Mouse (Mus musculus): Measurements from ENCODE around the gene Klk9. TPM values are rescaled to one million over a fixed set of nuclear protein-coding genes. Genes with fewer than 3 reads are reported as not detected.

Klk9 gene
- polyA plus RNA-seq, 1 experiment from 2014 or later: 0.23 TPM

GRCm38 (mm10) chr7:43797333-43797769, 5.7 kb downstream of the Klk9 start, which contains the start of gene Klk8:
Gene Klk8, plus strand, starts transcription at chr7:43797577.
- no peaks in the 10 kb centered on the region for H3K36me3 ChIP-seq
- H3K9ac ChIP-seq (replicated peaks): peak within 1 kb of the TSS; percentile 45
- H3K27me3 ChIP-seq (replicated peaks): peaks cover 37% of the 10 kb centered on the region
- H3K27ac ChIP-seq (replicated peaks): no peak within 1 kb of the TSS
- peak within 1 kb of the TSS; percentile 87 for H3K4me2 ChIP-seq
- H3K4me1 ChIP-seq: peaks cover 22% of the 10 kb centered on the region
- peak; percentile 74 for ATAC-seq (ENCODE audit: low FRiP score)
- WGBS: under 1% methylated on average over 28 of the region's 28 CpGs
- H3K9me3 ChIP-seq (replicated peaks): no peaks in the 10 kb centered on the region
- peak within 1 kb of the TSS; percentile 53 for H3K4me3 ChIP-seq (replicated peaks)

GRCm38 (mm10) chr7:43797844-43798462, 6.3 kb downstream of the Klk9 start:
- H3K9ac ChIP-seq (replicated peaks): peak overlapping the region; percentile 45; the same call in 1 of the 2 replicates
- 37% methylated on average over 13 of the region's 13 CpGs for WGBS
- peak; percentile 46; the same call in 1 of the 2 replicates for ATAC-seq (ENCODE audit: low FRiP score)
- no peaks in the 10 kb centered on the region for H3K36me3 ChIP-seq
- H3K4me2 ChIP-seq: peak overlapping the region; percentile 87
- H3K9me3 ChIP-seq (replicated peaks): no peaks in the 10 kb centered on the region
- H3K27me3 ChIP-seq (replicated peaks): peaks cover 37% of the 10 kb centered on the region
- H3K4me1 ChIP-seq: peaks cover 22% of the 10 kb centered on the region
- no peak overlapping the region for H3K27ac ChIP-seq (replicated peaks)
- peak overlapping the region; percentile 53 for H3K4me3 ChIP-seq (replicated peaks)

- no peak for ATAC-seq (ENCODE audit: low FRiP score)
- H3K4me2 ChIP-seq: no peak overlapping the region
- no peak overlapping the region for H3K9ac ChIP-seq (replicated peaks)
- H3K4me3 ChIP-seq (replicated peaks): no peak overlapping the region
- WGBS: 74% methylated on average over 7 of the region's 7 CpGs
- H3K4me1 ChIP-seq: peaks cover 22% of the 10 kb centered on the region
- no peaks in the 10 kb centered on the region for H3K9me3 ChIP-seq (replicated peaks)
- no peaks in the 10 kb centered on the region for H3K36me3 ChIP-seq
- peaks cover 30% of the 10 kb centered on the region for H3K27me3 ChIP-seq (replicated peaks)
- no peak overlapping the region for H3K27ac ChIP-seq (replicated peaks)
Observed at GRCm38 (mm10) chr7:43799876-43800275, 8.2 kb downstream of the Klk9 start.

- Histone ChIP-seq H3K27me3 (replicated peaks) (no peaks in the 10 kb centered on the region), H3K4me1 (no peaks in the 10 kb centered on the region), H3K4me3 (replicated peaks) (no peak within 1 kb of the TSS), H3K9me3 (replicated peaks) (no peaks in the 10 kb centered on the region), H3K27ac (replicated peaks) (no peak within 1 kb of the TSS), H3K9ac (replicated peaks) (no peak within 1 kb of the TSS), H3K36me3 (no peaks in the 10 kb centered on the region), H3K4me2 (no peak within 1 kb of the TSS)
- no peak for ATAC-seq (ENCODE audit: low FRiP score)
- WGBS: 61% methylated on average over 5 of the region's 5 CpGs
Observed at GRCm38 (mm10) chr7:43810994-43811393, 19.3 kb downstream of the Klk9 start, which contains the start of gene Klk7. Gene Klk7, plus strand, starts transcription at chr7:43811294.

GRCm38 (mm10) chr7:43815211-43815610, 23.5 kb downstream of the Klk9 start:
- H3K4me2 ChIP-seq: no peak overlapping the region
- H3K27me3 ChIP-seq (replicated peaks): no peaks in the 10 kb centered on the region
- H3K4me3 ChIP-seq (replicated peaks): no peak overlapping the region
- H3K36me3 ChIP-seq: no peaks in the 10 kb centered on the region
- H3K4me1 ChIP-seq: no peaks in the 10 kb centered on the region
- H3K9me3 ChIP-seq (replicated peaks): no peaks in the 10 kb centered on the region
- no peak overlapping the region for H3K27ac ChIP-seq (replicated peaks)
- 88% methylated on average over 7 of the region's 7 CpGs for WGBS
- ATAC-seq (ENCODE audit: low FRiP score): no peak
- H3K9ac ChIP-seq (replicated peaks): no peak overlapping the region

- H3K27ac ChIP-seq (replicated peaks): no peak overlapping the region
- H3K36me3 ChIP-seq: no peaks in the 10 kb centered on the region
- no peak for ATAC-seq (ENCODE audit: low FRiP score)
- no peak overlapping the region for H3K4me3 ChIP-seq (replicated peaks)
- no peak overlapping the region for H3K4me2 ChIP-seq
- no peaks in the 10 kb centered on the region for H3K9me3 ChIP-seq (replicated peaks)
- no peaks in the 10 kb centered on the region for H3K27me3 ChIP-seq (replicated peaks)
- no peaks in the 10 kb centered on the region for H3K4me1 ChIP-seq
- no peak overlapping the region for H3K9ac ChIP-seq (replicated peaks)
Observed at GRCm38 (mm10) chr7:43816746-43817145, 25.1 kb downstream of the Klk9 start.

GRCm38 (mm10) chr7:43821581-43821980, 29.9 kb downstream of the Klk9 start:
- Histone ChIP-seq H3K9ac (replicated peaks) (no peak overlapping the region), H3K4me3 (replicated peaks) (no peak overlapping the region), H3K4me1 (no peaks in the 10 kb centered on the region), H3K36me3 (no peaks in the 10 kb centered on the region), H3K9me3 (replicated peaks) (no peaks in the 10 kb centered on the region), H3K27me3 (replicated peaks) (no peaks in the 10 kb centered on the region), H3K27ac (replicated peaks) (no peak overlapping the region), H3K4me2 (no peak overlapping the region)
- WGBS: 95% methylated on average over 7 of the region's 7 CpGs
- no peak for ATAC-seq (ENCODE audit: low FRiP score)

GRCm38 (mm10) chr7:43824199-43824598, 32.5 kb downstream of the Klk9 start, which contains the start of gene Klk6:
Gene Klk6, plus strand, starts transcription at chr7:43824499.
- no peak within 1 kb of the TSS for H3K4me2 ChIP-seq
- ATAC-seq (ENCODE audit: low FRiP score): no peak
- no peak within 1 kb of the TSS for H3K9ac ChIP-seq (replicated peaks)
- H3K4me1 ChIP-seq: no peaks in the 10 kb centered on the region
- 82% methylated on average over 10 of the region's 10 CpGs for WGBS
- no peaks in the 10 kb centered on the region for H3K9me3 ChIP-seq (replicated peaks)
- no peaks in the 10 kb centered on the region for H3K27me3 ChIP-seq (replicated peaks)
- no peak within 1 kb of the TSS for H3K27ac ChIP-seq (replicated peaks)
- no peak within 1 kb of the TSS for H3K4me3 ChIP-seq (replicated peaks)
- no peaks in the 10 kb centered on the region for H3K36me3 ChIP-seq

GRCm38 (mm10) chr7:43826056-43826455, 34.4 kb downstream of the Klk9 start:
- H3K27me3 ChIP-seq (replicated peaks): no peaks in the 10 kb centered on the region
- H3K9me3 ChIP-seq (replicated peaks): no peaks in the 10 kb centered on the region
- H3K9ac ChIP-seq (replicated peaks): no peak overlapping the region
- H3K4me3 ChIP-seq (replicated peaks): no peak overlapping the region
- no peaks in the 10 kb centered on the region for H3K36me3 ChIP-seq
- 92% methylated on average over 5 of the region's 5 CpGs for WGBS
- H3K4me1 ChIP-seq: no peaks in the 10 kb centered on the region
- H3K4me2 ChIP-seq: no peak overlapping the region
- no peak for ATAC-seq (ENCODE audit: low FRiP score)
- no peak overlapping the region for H3K27ac ChIP-seq (replicated peaks)

- no peak overlapping the region for H3K4me2 ChIP-seq
- no peaks in the 10 kb centered on the region for H3K27me3 ChIP-seq (replicated peaks)
- no peaks in the 10 kb centered on the region for H3K4me1 ChIP-seq
- 86% methylated on average over 4 of the region's 4 CpGs for WGBS
- H3K9ac ChIP-seq (replicated peaks): no peak overlapping the region
- no peak for ATAC-seq (ENCODE audit: low FRiP score)
- no peaks in the 10 kb centered on the region for H3K9me3 ChIP-seq (replicated peaks)
- H3K4me3 ChIP-seq (replicated peaks): no peak overlapping the region
- no peaks in the 10 kb centered on the region for H3K36me3 ChIP-seq
- no peak overlapping the region for H3K27ac ChIP-seq (replicated peaks)
Observed at GRCm38 (mm10) chr7:43827706-43828105, 36.0 kb downstream of the Klk9 start.

- no peak for ATAC-seq (ENCODE audit: low FRiP score)
- no peaks in the 10 kb centered on the region for H3K27me3 ChIP-seq (replicated peaks)
- H3K27ac ChIP-seq (replicated peaks): no peak overlapping the region
- no peaks in the 10 kb centered on the region for H3K4me1 ChIP-seq
- H3K9ac ChIP-seq (replicated peaks): no peak overlapping the region
- H3K9me3 ChIP-seq (replicated peaks): no peaks in the 10 kb centered on the region
- no peaks in the 10 kb centered on the region for H3K36me3 ChIP-seq
- H3K4me2 ChIP-seq: no peak overlapping the region
- 94% methylated on average over 8 of the region's 8 CpGs for WGBS
- no peak overlapping the region for H3K4me3 ChIP-seq (replicated peaks)
Observed at GRCm38 (mm10) chr7:43829006-43829405, 37.3 kb downstream of the Klk9 start.

GRCm38 (mm10) chr7:43841701-43842100, 50.0 kb downstream of the Klk9 start, which contains the start of gene Klk5:
Gene Klk5, plus strand, starts transcription at chr7:43841971.
- no peaks in the 10 kb centered on the region for H3K9me3 ChIP-seq (replicated peaks)
- no peak within 1 kb of the TSS for H3K4me2 ChIP-seq
- no peaks in the 10 kb centered on the region for H3K27me3 ChIP-seq (replicated peaks)
- H3K4me1 ChIP-seq: no peaks in the 10 kb centered on the region
- WGBS: 78% methylated on average over 3 of the region's 3 CpGs
- no peak for ATAC-seq (ENCODE audit: low FRiP score)
- H3K36me3 ChIP-seq: no peaks in the 10 kb centered on the region
- no peak within 1 kb of the TSS for H3K9ac ChIP-seq (replicated peaks)
- H3K27ac ChIP-seq (replicated peaks): no peak within 1 kb of the TSS
- H3K4me3 ChIP-seq (replicated peaks): no peak within 1 kb of the TSS

Data from neural tube, embryonic 15.5 days (tissue).